ENCODE assay signal across 10 mouse cellular contexts in genomic region chr7:49266422-49266821, GRCm38 (mm10).
DNase-seq lines count a peak whose midpoint lies in the region; ATAC-seq and TF ChIP-seq lines count a peak whose summit lies in the region.
"Had no signal": no experiment of that assay in that cellular context is flagged by ENCODE, and none has a peak within 500 bp of the region (broad histone marks: within the 10 kb centered on the region; RNA-seq: fewer than 3 reads in every experiment).

No protein-coding gene starts in this region.

- 73% methylated on average over 6 of the region's 6 CpGs for WGBS in hindbrain, embryonic 13.5 days
- WGBS in hindbrain, embryonic 14.5 days: 68% methylated on average over 6 of the region's 6 CpGs
- WGBS in intestine, postnatal 0 days: 79% methylated on average over 6 of the region's 6 CpGs

- H3K4me3 ChIP-seq in hindbrain, embryonic 13.5 days: no peak overlapping the region
- H3K4me3 ChIP-seq in hindbrain, embryonic 14.5 days (replicated peaks; ENCODE audit: low read length): no peak overlapping the region
- no peak overlapping the region for H3K4me3 ChIP-seq in intestine, postnatal 0 days (ENCODE audit: low read depth, low read length)
- H3K4me3 ChIP-seq: neural tube, embryonic 12.5 days had no signal

- TF ChIP-seq CTCF in intestine, postnatal 0 days (IDR thresholded peaks at IDR 0.05; ENCODE audit: low read depth): no peak

- no peak overlapping the region for H3K27ac ChIP-seq in hindbrain, embryonic 13.5 days
- no peak overlapping the region for H3K27ac ChIP-seq in hindbrain, embryonic 14.5 days
- H3K27ac ChIP-seq in intestine, postnatal 0 days (ENCODE audit: low read depth, low read length): no peak overlapping the region
- H3K27ac ChIP-seq: neural tube, embryonic 12.5 days; stomach, postnatal 0 days had no signal

- no peaks in the 10 kb centered on the region for H3K36me3 ChIP-seq in hindbrain, embryonic 13.5 days
- H3K36me3 ChIP-seq in hindbrain, embryonic 14.5 days (replicated peaks; ENCODE audit: control insufficient read depth, insufficient read depth): no peaks in the 10 kb centered on the region
- H3K36me3 ChIP-seq in intestine, postnatal 0 days (ENCODE audit: control insufficient read depth, insufficient read depth): no peaks in the 10 kb centered on the region
- H3K36me3 ChIP-seq: neural tube, embryonic 12.5 days had no signal

- intact Hi-C loops in heart, postnatal 36 days (cut with DNase I): no loop called here

- H3K27me3 ChIP-seq in hindbrain, embryonic 13.5 days: no peaks in the 10 kb centered on the region
- H3K27me3 ChIP-seq in hindbrain, embryonic 14.5 days (ENCODE audit: control insufficient read depth, insufficient read depth, low read length): no peaks in the 10 kb centered on the region
- no peaks in the 10 kb centered on the region for H3K27me3 ChIP-seq in intestine, postnatal 0 days (replicated peaks; ENCODE audit: control insufficient read depth, insufficient read depth, low read length)
- H3K27me3 ChIP-seq: neural tube, embryonic 12.5 days had no signal

- no peaks in the 10 kb centered on the region for H3K9me3 ChIP-seq in hindbrain, embryonic 13.5 days
- H3K9me3 ChIP-seq in hindbrain, embryonic 14.5 days (ENCODE audit: control insufficient read depth, low read length): no peaks in the 10 kb centered on the region
- no peaks in the 10 kb centered on the region for H3K9me3 ChIP-seq in intestine, postnatal 0 days (ENCODE audit: control insufficient read depth)
- H3K9me3 ChIP-seq: neural tube, embryonic 12.5 days had no signal

- 0 out of 2 replicates have a peak, but pooled peaks have one; percentile 21 for ATAC-seq in hindbrain, embryonic 13.5 days (ENCODE audit: low FRiP score)
- ATAC-seq in hindbrain, embryonic 14.5 days (ENCODE audit: low FRiP score): no peak
- no peak for ATAC-seq in intestine, postnatal 0 days

- DNase-seq in hindbrain, embryonic 14.5 days (ENCODE audit: low spot score): no peak
- DNase-seq in adipocyte (ENCODE audit: low spot score): peak; percentile 48
- DNase-seq in cerebellum, adult 9-11 months: peak; percentile 77
- DNase-seq in heart, postnatal 36 days: peak; percentile 61 to 62
- no peak for DNase-seq in c-Kit-positive CD71-positive TER-119-positive erythroid progenitor cells, embryonic 14.5 days (ENCODE audit: low spot score)
- DNase-seq in frontal cortex, adult 2 months (ENCODE audit: extremely low spot score in 1 of 2, low spot score in 1 of 2): no peak

- no peak overlapping the region for H3K9ac ChIP-seq in hindbrain, embryonic 13.5 days
- no peak overlapping the region for H3K9ac ChIP-seq in hindbrain, embryonic 14.5 days
- no peak overlapping the region for H3K9ac ChIP-seq in intestine, postnatal 0 days (ENCODE audit: low read depth, low read length)
- H3K9ac ChIP-seq: neural tube, embryonic 12.5 days had no signal

- H3K4me2 ChIP-seq in hindbrain, embryonic 13.5 days: no peak overlapping the region
- no peak overlapping the region for H3K4me2 ChIP-seq in hindbrain, embryonic 14.5 days (replicated peaks)
- no peak overlapping the region for H3K4me2 ChIP-seq in intestine, postnatal 0 days (replicated peaks; ENCODE audit: low read depth)
- H3K4me2 ChIP-seq: neural tube, embryonic 12.5 days had no signal

- peaks cover 44% of the 10 kb centered on the region for H3K4me1 ChIP-seq in hindbrain, embryonic 13.5 days (replicated peaks)
- H3K4me1 ChIP-seq in hindbrain, embryonic 14.5 days (replicated peaks; ENCODE audit: control insufficient read depth, insufficient read depth, low read length): peaks cover 16% of the 10 kb centered on the region
- H3K4me1 ChIP-seq in intestine, postnatal 0 days (replicated peaks; ENCODE audit: control insufficient read depth, insufficient read depth, low read length): no peaks in the 10 kb centered on the region

Comparison
In these comparisons a context has a peak if more than half of its experiments do, and no peak if none do; other contexts are left out.
1. DNase-seq: peak in adipocyte (single experiment), cerebellum, adult 9-11 months (single experiment) and heart, postnatal 36 days (2 of 2); none in hindbrain, embryonic 14.5 days (single experiment), c-Kit-positive CD71-positive TER-119-positive erythroid progenitor cells, embryonic 14.5 days (single experiment) and frontal cortex, adult 2 months (0 of 2).